Mouse (Mus musculus) E14TG2a.4 (cell line): ENCODE results near the gene Htr6.

ENCODE experiments used
- H3K27me3 ChIP-seq: 2 replicates; pipeline ENCODE4 v1.6.1; 2014; ENCODE audit warnings: low read length, control low read depth; ENCODE audit not compliant: insufficient read depth
- H3K36me3 ChIP-seq: 2 replicates; pipeline ENCODE4 v1.6.1; 2014; ENCODE audit warnings: low read length, control low read depth; ENCODE audit not compliant: insufficient read depth
- H3K4me1 ChIP-seq: replicated peaks from 2 replicates; pipeline ENCODE4 v1.6.1; 2014; ENCODE audit warnings: low read depth, low read length, control low read depth
- H3K4me3 ChIP-seq: replicated peaks from 2 replicates; pipeline ENCODE4 v1.5.1; 2014; ENCODE audit warnings: mild to moderate bottlenecking, low read length
- H3K9me3 ChIP-seq: 2 replicates; pipeline ENCODE4 v1.6.1; 2014; ENCODE audit warnings: low read length, control low read depth
- CTCF ChIP-seq: conservative IDR thresholded peaks from 2 replicates; pipeline ENCODE4 v1.5.1; 2014; ENCODE audit warnings: low read length
- NANOG ChIP-seq: IDR thresholded peaks from 2 replicates; pipeline ENCODE4 v1.6.1; 2014; ENCODE audit warnings: borderline replicate concordance, low read length, mixed read lengths
- POU5F1 ChIP-seq: IDR thresholded peaks from 2 replicates; pipeline ENCODE4 v1.6.1; 2014; ENCODE audit warnings: low read length, borderline replicate concordance

Gene Htr6

DNA sequence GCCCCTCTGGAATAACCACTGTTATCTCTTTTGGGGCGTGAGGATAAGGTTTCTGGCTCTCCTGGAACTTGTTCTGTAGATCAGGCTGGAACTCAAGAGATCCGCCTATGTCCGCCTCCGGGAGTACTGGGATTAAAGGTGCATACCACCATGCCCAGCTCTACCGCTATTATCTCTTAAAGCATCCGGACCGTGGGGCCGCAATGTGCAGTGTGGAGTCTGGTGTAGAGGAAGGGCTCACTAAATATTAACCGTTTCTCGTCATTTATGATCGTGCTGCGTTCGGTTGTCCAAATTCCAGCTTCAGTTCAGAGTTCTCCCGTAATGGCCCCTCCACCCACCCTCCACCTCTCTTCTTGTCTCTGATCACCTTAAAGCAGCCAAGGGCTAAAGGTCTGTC, 57.0 kb downstream of the Htr6 start:
- Histone ChIP-seq H3K4me1 (peaks cover 18% of the 10 kb centered on the region), H3K27me3 (no peaks in the 10 kb centered on the region), H3K4me3 (no peak overlapping the region), H3K9me3 (no peaks in the 10 kb centered on the region), H3K36me3 (peaks cover 7% of the 10 kb centered on the region; the same call in 1 of the 2 replicates)
- TF ChIP-seq NANOG: no peak
- no peak for TF ChIP-seq POU5F1
- no peak for TF ChIP-seq CTCF

DNA sequence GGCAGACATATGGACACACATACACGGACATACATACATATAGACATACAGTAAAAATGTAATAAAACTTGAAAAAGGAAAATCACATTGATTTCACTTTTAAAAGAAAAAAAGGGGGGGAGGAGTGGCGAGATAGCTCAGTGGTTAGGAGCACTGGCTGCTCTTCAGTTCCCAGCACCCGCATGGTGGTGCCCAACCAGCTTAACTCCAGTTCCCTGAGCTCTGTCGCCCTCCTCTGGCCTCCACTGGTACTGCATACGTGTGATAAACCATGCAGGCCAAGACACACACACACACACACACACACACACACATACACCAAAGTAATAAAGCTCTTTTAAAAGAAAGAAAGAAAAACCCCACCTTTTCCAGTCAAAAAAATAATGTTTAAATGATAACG, 60.6 kb downstream of the Htr6 start:
- H3K36me3 ChIP-seq: peaks cover 3% of the 10 kb centered on the region; the same call in 1 of the 2 replicates
- H3K27me3 ChIP-seq: no peaks in the 10 kb centered on the region
- H3K4me1 ChIP-seq: peaks cover 11% of the 10 kb centered on the region
- TF ChIP-seq CTCF: peak; percentile 70
- TF ChIP-seq NANOG: no peak
- TF ChIP-seq POU5F1: no peak
- no peaks in the 10 kb centered on the region for H3K9me3 ChIP-seq
- H3K4me3 ChIP-seq: no peak overlapping the region

DNA sequence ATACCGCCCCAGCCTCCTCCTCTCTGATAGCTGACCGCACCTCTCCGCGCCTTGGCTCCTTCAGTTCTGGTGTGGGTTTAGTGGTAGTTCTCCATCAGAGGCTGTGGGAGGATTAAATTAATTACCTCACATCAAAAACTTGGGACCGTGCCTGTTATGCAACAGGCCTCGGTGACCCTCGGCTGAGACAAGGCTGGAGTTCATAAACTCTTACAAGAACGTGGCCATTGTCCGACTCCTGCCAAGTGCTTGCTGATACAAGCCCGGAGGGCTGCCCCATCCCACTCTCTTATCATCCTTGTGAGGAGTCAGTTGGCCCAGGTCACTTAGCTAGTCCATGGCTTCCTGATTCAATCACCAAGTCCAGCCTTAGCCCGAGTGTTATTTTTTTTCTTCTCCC, 62.1 kb downstream of the Htr6 start:
- Histone ChIP-seq H3K4me3 (no peak overlapping the region), H3K27me3 (no peaks in the 10 kb centered on the region), H3K9me3 (no peaks in the 10 kb centered on the region)

DNA sequence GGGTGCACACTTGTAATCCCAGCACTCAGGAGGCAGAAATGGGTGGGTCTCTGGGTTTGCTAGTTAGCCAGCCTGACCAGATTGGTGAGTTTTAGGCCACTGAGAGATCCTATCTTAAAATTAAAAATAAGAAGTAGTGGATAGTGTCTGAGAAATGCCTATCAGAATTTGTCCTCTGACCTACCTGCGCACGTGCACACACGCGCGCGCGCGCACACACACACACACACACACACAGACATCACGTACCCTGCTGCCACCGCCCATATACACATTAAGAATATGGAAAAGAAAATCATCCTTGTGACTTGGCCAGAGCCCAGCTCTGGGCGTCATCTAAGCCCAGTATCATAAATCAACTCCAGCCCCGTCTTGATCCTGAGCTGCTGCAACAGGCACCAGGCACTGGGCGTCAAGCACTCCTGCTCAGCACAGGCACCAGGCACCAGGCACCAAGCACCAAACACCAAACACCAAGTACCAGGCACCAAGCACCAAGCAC, 64.1 kb downstream of the Htr6 start:
- Histone ChIP-seq H3K9me3 (no peaks in the 10 kb centered on the region), H3K27me3 (no peaks in the 10 kb centered on the region), H3K4me1 (peaks cover 22% of the 10 kb centered on the region), H3K36me3 (peaks cover 3% of the 10 kb centered on the region; the same call in 1 of the 2 replicates), H3K4me3 (no peak overlapping the region)
- TF ChIP-seq POU5F1: no peak
- TF ChIP-seq CTCF: no peak
- TF ChIP-seq NANOG: no peak

More for the DNA sequence above, 62.1 kb downstream of the Htr6 start:
- TF ChIP-seq NANOG (no peak), POU5F1 (no peak), CTCF (no peak)
- peaks cover 3% of the 10 kb centered on the region; the same call in 1 of the 2 replicates for H3K36me3 ChIP-seq
- H3K4me1 ChIP-seq: peaks cover 2% of the 10 kb centered on the region
